Mouse (Mus musculus): ENCODE results near the gene Ssu72.

DNA sequence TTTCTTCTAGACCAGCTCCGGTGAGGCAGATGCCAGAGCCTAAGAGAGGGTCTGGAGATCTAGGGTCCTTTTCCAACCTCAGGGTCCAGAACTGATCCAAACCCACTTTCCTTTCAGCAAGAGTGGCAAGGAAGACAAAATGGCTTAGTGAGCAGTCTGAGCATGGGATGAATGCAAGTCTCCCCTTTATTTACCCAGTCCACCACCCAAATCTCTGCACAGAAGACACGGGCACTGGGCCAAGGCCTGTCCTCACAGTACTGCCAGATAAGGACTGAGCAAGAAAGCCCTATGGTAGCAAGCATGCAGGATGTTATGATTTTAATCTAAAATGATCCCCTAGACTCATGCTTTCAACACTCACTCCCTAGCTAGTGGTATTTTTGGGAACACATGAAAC, 73.2 kb downstream of the Ssu72 start:
- TF ChIP-seq CHD2 (IDR thresholded peaks at IDR 0.05; ENCODE audit: low read depth, low read length) (no peak), ZNF384 (IDR thresholded peaks at IDR 0.05; ENCODE audit: low read depth, low read length) (no peak)

Measured in ES-E14 (cell line).